Mouse (Mus musculus): ENCODE measurements around the gene Krtap6-1.
"Not testable (repeated sequence)": the region's sequence is repeated elsewhere in the genome, so short reads cannot be mapped to it uniquely, and the experiment has no call there.

Gene Krtap6-1

GRCm38 (mm10) chr16:89031399-89031798 lies at the start of gene Krtap6-1:
Gene Krtap6-1 (plus strand): TSS chr16:89031699.
- not testable (repeated sequence) for DNase-seq (ENCODE audit: low spot score in 2 of 2)

- DNase-seq (ENCODE audit: low spot score in 2 of 2): no peak
Measured at GRCm38 (mm10) chr16:89010659-89011058, 20.8 kb upstream of the Krtap6-1 start, which contains the start of gene Krtap22-2. Gene Krtap22-2 (minus strand): TSS chr16:89010759.

- no peak for DNase-seq (ENCODE audit: low spot score in 2 of 2)
Measured at GRCm38 (mm10) chr16:89013973-89014372, 17.5 kb upstream of the Krtap6-1 start.

GRCm38 (mm10) chr16:89014984-89015383 lies 16.5 kb upstream of the Krtap6-1 start, which contains the start of gene Gm10229:
Gene Gm10229 (plus strand): TSS chr16:89015284.
- DNase-seq (ENCODE audit: low spot score in 2 of 2): not testable (repeated sequence)

GRCm38 (mm10) chr16:89041372-89041771 lies 9.9 kb downstream of the Krtap6-1 start, which contains the start of gene Gm10228:
Gene Gm10228 (minus strand): TSS chr16:89041472.
- not testable (repeated sequence) for DNase-seq (ENCODE audit: low spot score in 2 of 2)

GRCm38 (mm10) chr16:89047783-89048182 lies 16.3 kb downstream of the Krtap6-1 start, which contains the start of gene Krtap6-5:
Gene Krtap6-5 (minus strand): TSS chr16:89047883.
- no peak for DNase-seq (ENCODE audit: low spot score in 2 of 2)

GRCm38 (mm10) chr16:89063902-89064301 lies 32.4 kb downstream of the Krtap6-1 start, which contains the start of gene 1110025L11Rik:
Gene 1110025L11Rik (minus strand): TSS chr16:89064002.
- not testable (repeated sequence) for DNase-seq (ENCODE audit: low spot score in 2 of 2)

GRCm38 (mm10) chr16:89071041-89071440 lies 39.5 kb downstream of the Krtap6-1 start:
- DNase-seq (ENCODE audit: low spot score in 2 of 2): not testable (repeated sequence)
